In genomic region chr12:24083096-24083495, GRCm38 (mm10) we compare ENCODE assay signal across 2 mouse cellular contexts.
DNase-seq lines count a peak whose midpoint lies in the region.

No protein-coding gene starts in this region.

- DNase-seq in heart, adult 11 months: peak; percentile 70
- DNase-seq in thymus, postnatal 25 days: peak; percentile 1
